Comparison of ENCODE assay signal across 9 mouse cellular contexts in genomic region chr16:18405876-18406275, GRCm38 (mm10). TPM values are rescaled to one million over a fixed set of nuclear protein-coding genes. Genes with fewer than 3 reads are reported as not detected.
DNase-seq lines count a peak whose midpoint lies in the region; ATAC-seq and TF ChIP-seq lines count a peak whose summit lies in the region.
"Had no signal": no experiment of that assay in that cellular context is flagged by ENCODE, and none has a peak within 500 bp of the region (broad histone marks: within the 10 kb centered on the region; RNA-seq: fewer than 3 reads in every experiment).

No protein-coding gene starts in this region.

- no peak for DNase-seq in heart, embryonic 10.5 days (ENCODE audit: low spot score)
- DNase-seq in liver, adult 2 months (ENCODE audit: extremely low read depth, low read depth, low spot score), result peak; percentile 52
- DNase-seq in liver, result no peak
- DNase-seq in liver, embryonic 13.5 days, result no peak
- DNase-seq in cerebellum, adult 9-11 months, result no peak
- no peak for DNase-seq in cerebellum, postnatal 14 days

- no peak overlapping the region for H3K9ac ChIP-seq in heart, embryonic 12.5 days
- H3K9ac ChIP-seq in liver, adult 2 months (ENCODE audit: low read depth, low read length), result no peak overlapping the region
- 0 out of 2 replicates have a peak overlapping the region, but pooled peaks have one; percentile 33 for H3K9ac ChIP-seq in liver, embryonic 13.5 days
- H3K9ac ChIP-seq in stomach, embryonic 16.5 days (ENCODE audit: low read length), result 0 out of 2 replicates have a peak overlapping the region, but pooled peaks have one; percentile 24
- H3K9ac ChIP-seq: stomach, embryonic 15.5 days had no signal

- no peak overlapping the region for H3K4me2 ChIP-seq in heart, embryonic 12.5 days
- H3K4me2 ChIP-seq in liver, embryonic 13.5 days, result no peak overlapping the region
- no peak overlapping the region for H3K4me2 ChIP-seq in stomach, embryonic 16.5 days (ENCODE audit: low read depth, low read length)
- H3K4me2 ChIP-seq: stomach, embryonic 15.5 days had no signal

- no peak for TF ChIP-seq CTCF in liver, adult 2 months (IDR thresholded peaks at IDR 0.05; ENCODE audit: low read depth, low read length)

- H3K4me3 ChIP-seq in heart, embryonic 10.5 days, result no peak overlapping the region
- H3K4me3 ChIP-seq in heart, embryonic 12.5 days, result no peak overlapping the region
- H3K4me3 ChIP-seq in liver, adult 2 months (ENCODE audit: insufficient read depth, low read depth, low read length), result no peak overlapping the region
- H3K4me3 ChIP-seq in liver, embryonic 13.5 days (replicated peaks), result no peak overlapping the region
- no peak overlapping the region for H3K4me3 ChIP-seq in stomach, embryonic 16.5 days (replicated peaks; ENCODE audit: low read length)
- H3K4me3 ChIP-seq: stomach, embryonic 15.5 days had no signal

- no peak for ATAC-seq in heart, embryonic 12.5 days (ENCODE audit: insufficient number of reproducible peaks, low FRiP score)
- ATAC-seq in liver, embryonic 13.5 days (ENCODE audit: low read depth), result no peak
- no peak for ATAC-seq in stomach, embryonic 16.5 days (ENCODE audit: insufficient read depth, low FRiP score)

- WGBS in heart, embryonic 10.5 days, result 76% methylated on average over 2 of the region's 2 CpGs
- WGBS in heart, embryonic 12.5 days, result 71% methylated on average over 2 of the region's 2 CpGs
- 14% methylated on average over 2 of the region's 2 CpGs for WGBS in liver, adult 2 months
- WGBS in liver, embryonic 13.5 days (ENCODE audit: insufficient replicate concordance), result 58% methylated on average over 2 of the region's 2 CpGs
- 70% methylated on average over 2 of the region's 2 CpGs for WGBS in stomach, embryonic 16.5 days

- no peaks in the 10 kb centered on the region for H3K9me3 ChIP-seq in heart, embryonic 10.5 days
- no peaks in the 10 kb centered on the region for H3K9me3 ChIP-seq in heart, embryonic 12.5 days (replicated peaks)
- H3K9me3 ChIP-seq in liver, embryonic 13.5 days (replicated peaks), result no peaks in the 10 kb centered on the region
- H3K9me3 ChIP-seq in stomach, embryonic 16.5 days (replicated peaks; ENCODE audit: control insufficient read depth, low read length), result no peaks in the 10 kb centered on the region
- H3K9me3 ChIP-seq: stomach, embryonic 15.5 days had no signal

- H3K79me2 ChIP-seq in liver, adult 2 months (ENCODE audit: control insufficient read depth, insufficient read depth, low read length), result no peaks in the 10 kb centered on the region

- peaks cover 45% of the 10 kb centered on the region for H3K4me1 ChIP-seq in heart, embryonic 10.5 days
- H3K4me1 ChIP-seq in heart, embryonic 12.5 days (replicated peaks), result peaks cover 40% of the 10 kb centered on the region
- H3K4me1 ChIP-seq in liver, adult 2 months (ENCODE audit: control insufficient read depth, insufficient read depth, low read length), result peaks cover 26% of the 10 kb centered on the region
- H3K4me1 ChIP-seq in liver, embryonic 13.5 days (replicated peaks), result peaks cover 15% of the 10 kb centered on the region
- H3K4me1 ChIP-seq in stomach, embryonic 16.5 days (ENCODE audit: control insufficient read depth, insufficient read depth, low read length), result peaks cover 4% of the 10 kb centered on the region; the same call in 1 of the 2 replicates

- TF ChIP-seq POLR2A in liver, adult 2 months (IDR thresholded peaks at IDR 0.05; ENCODE audit: extremely low read depth, insufficient read depth, low read length), result no peak

- no peaks in the 10 kb centered on the region for H3K27me3 ChIP-seq in heart, embryonic 10.5 days (ENCODE audit: insufficient read depth, poor library complexity, severe bottlenecking)
- H3K27me3 ChIP-seq in heart, embryonic 12.5 days (replicated peaks), result no peaks in the 10 kb centered on the region
- H3K27me3 ChIP-seq in liver, adult 2 months (ENCODE audit: control insufficient read depth, insufficient read depth, low read length), result no peaks in the 10 kb centered on the region
- no peaks in the 10 kb centered on the region for H3K27me3 ChIP-seq in liver, embryonic 13.5 days
- H3K27me3 ChIP-seq in stomach, embryonic 16.5 days (ENCODE audit: control insufficient read depth, insufficient read depth, low read length), result no peaks in the 10 kb centered on the region
- H3K27me3 ChIP-seq: stomach, embryonic 15.5 days had no signal

- H3K36me3 ChIP-seq in heart, embryonic 10.5 days, result peaks cover 78% of the 10 kb centered on the region
- H3K36me3 ChIP-seq in heart, embryonic 12.5 days, result peaks cover 76% of the 10 kb centered on the region
- peaks cover 17% of the 10 kb centered on the region for H3K36me3 ChIP-seq in liver, adult 2 months (ENCODE audit: control insufficient read depth, insufficient read depth, low read length)
- H3K36me3 ChIP-seq in liver, embryonic 13.5 days, result peaks cover 56% of the 10 kb centered on the region
- 0 out of 2 replicates have a peak, but pooled peaks cover 8% of the 10 kb centered on the region for H3K36me3 ChIP-seq in stomach, embryonic 16.5 days (ENCODE audit: control insufficient read depth, insufficient read depth, low read length)

- 0 out of 2 replicates have a peak overlapping the region, but pooled peaks have one; percentile 26 for H3K27ac ChIP-seq in heart, embryonic 10.5 days
- H3K27ac ChIP-seq in heart, embryonic 12.5 days (ENCODE audit: poor library complexity, severe bottlenecking), result no peak overlapping the region
- peak overlapping the region; percentile 53 for H3K27ac ChIP-seq in liver, adult 2 months (replicated peaks; ENCODE audit: insufficient read depth, low read depth, low read length)
- peak overlapping the region; percentile 40; the same call in 1 of the 2 replicates for H3K27ac ChIP-seq in liver, embryonic 13.5 days
- H3K27ac ChIP-seq in stomach, embryonic 16.5 days (ENCODE audit: low read length), result no peak overlapping the region
- H3K27ac ChIP-seq: stomach, embryonic 15.5 days had no signal

RNA-seq across cellular contexts. Expression of gene Txnrd2, which starts 20.3 kb away (rescaled TPM):
- 40.1 and 47.7 TPM in 2 replicates for polyA plus RNA-seq in heart, embryonic 10.5 days (2016; fragmentation: Nextera tagmentation; extraction: Ambion mirVana)
- polyA plus RNA-seq in heart, embryonic 12.5 days (2016; fragmentation: Nextera tagmentation; extraction: Ambion mirVana), result 34.9 and 37.2 TPM in 2 replicates
- total RNA-seq in liver, adult 2 months (2014; rRNA removed), result 23.9 and 30.9 TPM in 2 replicates
- 39.1 and 46.6 TPM in 2 replicates for polyA plus RNA-seq in liver, adult 2 months (2012; rRNA removed)
- polyA plus RNA-seq in liver, embryonic 13.5 days (2015; fragmentation: Nextera tagmentation; extraction: Ambion mirVana), result 105 and 112 TPM in 2 replicates
- polyA plus RNA-seq in stomach, embryonic 16.5 days (2015; fragmentation: Nextera tagmentation; extraction: Ambion mirVana), result 19.2 and 23.7 TPM in 2 replicates

RNA-seq across cellular contexts. Expression of gene Comt, which starts 20.8 kb away (rescaled TPM):
- polyA plus RNA-seq in heart, embryonic 10.5 days (2016; fragmentation: Nextera tagmentation; extraction: Ambion mirVana), result 83.5 and 102 TPM in 2 replicates
- polyA plus RNA-seq in heart, embryonic 12.5 days (2016; fragmentation: Nextera tagmentation; extraction: Ambion mirVana), result 88.2 and 90.8 TPM in 2 replicates
- total RNA-seq in liver, adult 2 months (2014; rRNA removed), result 474 and 538 TPM in 2 replicates
- 779 and 1,223 TPM in 2 replicates for polyA plus RNA-seq in liver, adult 2 months (2012; rRNA removed)
- polyA plus RNA-seq in liver, embryonic 13.5 days (2015; fragmentation: Nextera tagmentation; extraction: Ambion mirVana), result 109 and 110 TPM in 2 replicates
- polyA plus RNA-seq in stomach, embryonic 16.5 days (2015; fragmentation: Nextera tagmentation; extraction: Ambion mirVana), result 105 and 119 TPM in 2 replicates

RNA-seq across cellular contexts. Expression of gene Arvcf, which starts 57.9 kb away (rescaled TPM):
- 25.8 and 29.7 TPM in 2 replicates for polyA plus RNA-seq in heart, embryonic 10.5 days (2016; fragmentation: Nextera tagmentation; extraction: Ambion mirVana)
- 32.5 and 36.9 TPM in 2 replicates for polyA plus RNA-seq in heart, embryonic 12.5 days (2016; fragmentation: Nextera tagmentation; extraction: Ambion mirVana)
- 14.1 and 18.5 TPM in 2 replicates for total RNA-seq in liver, adult 2 months (2014; rRNA removed)
- 17.1 and 18.4 TPM in 2 replicates for polyA plus RNA-seq in liver, adult 2 months (2012; rRNA removed)
- 7.6 and 7.9 TPM in 2 replicates for polyA plus RNA-seq in liver, embryonic 13.5 days (2015; fragmentation: Nextera tagmentation; extraction: Ambion mirVana)
- polyA plus RNA-seq in stomach, embryonic 16.5 days (2015; fragmentation: Nextera tagmentation; extraction: Ambion mirVana), result 25.3 and 26.0 TPM in 2 replicates

RNA-seq across cellular contexts. Expression of gene Tango2, which starts 58.0 kb away (rescaled TPM):
- 51.3 and 62.1 TPM in 2 replicates for polyA plus RNA-seq in heart, embryonic 10.5 days (2016; fragmentation: Nextera tagmentation; extraction: Ambion mirVana)
- 48.4 and 50.3 TPM in 2 replicates for polyA plus RNA-seq in heart, embryonic 12.5 days (2016; fragmentation: Nextera tagmentation; extraction: Ambion mirVana)
- total RNA-seq in liver, adult 2 months (2014; rRNA removed), result 42.4 and 58.0 TPM in 2 replicates
- polyA plus RNA-seq in liver, adult 2 months (2012; rRNA removed), result 52.6 and 57.1 TPM in 2 replicates
- 69.6 and 71.4 TPM in 2 replicates for polyA plus RNA-seq in liver, embryonic 13.5 days (2015; fragmentation: Nextera tagmentation; extraction: Ambion mirVana)
- polyA plus RNA-seq in stomach, embryonic 16.5 days (2015; fragmentation: Nextera tagmentation; extraction: Ambion mirVana), result 27.6 and 32.7 TPM in 2 replicates

Comparison
In these comparisons a context has a peak if more than half of its experiments do, and no peak if none do; other contexts are left out.
1. H3K27ac ChIP-seq: peak in heart, embryonic 10.5 days (single experiment), liver, adult 2 months (single experiment) and liver, embryonic 13.5 days (single experiment); none in heart, embryonic 12.5 days (single experiment) and stomach, embryonic 16.5 days (single experiment).
2. H3K9ac ChIP-seq: peak in liver, embryonic 13.5 days (single experiment) and stomach, embryonic 16.5 days (single experiment); none in heart, embryonic 12.5 days (single experiment) and liver, adult 2 months (single experiment).